Mouse (Mus musculus) T-helper 2 cell (primary cell): ENCODE measurements around the gene Inpp5e.

Experiments used
- in situ Hi-C: fragments of 300-600 bp; cut with MboI, MseI; formaldehyde crosslinking; loops from one replicate; pipeline ENCODE4 v1.15.1; 2025; ENCODE audit warnings: high pct_unique_total_duplicates

Inpp5e gene

GRCm38 (mm10) chr2:26364738-26365465 is 44.1 kb downstream of the Inpp5e start:
- in situ Hi-C loops: no loop called here

- in situ Hi-C loops: no loop called here
These were observed 45.5 kb downstream of the Inpp5e start for GRCm38 (mm10) chr2:26363481-26363880.

- in situ Hi-C loops: no loop called here
These were observed 46.0 kb downstream of the Inpp5e start for GRCm38 (mm10) chr2:26362991-26363390.

- in situ Hi-C loops: no loop called here
These were observed 48.2 kb downstream of the Inpp5e start, which contains the start of gene Card9 for GRCm38 (mm10) chr2:26360772-26361171. Card9 (minus strand) TSS chr2:26360918.

GRCm38 (mm10) chr2:26359983-26360382 is 49.0 kb downstream of the Inpp5e start:
- in situ Hi-C loops: no loop called here

- in situ Hi-C loops: no loop called here
These were observed 50.2 kb downstream of the Inpp5e start for GRCm38 (mm10) chr2:26358667-26359320.

GRCm38 (mm10) chr2:26357484-26357883 is 51.5 kb downstream of the Inpp5e start:
- in situ Hi-C loops: no loop called here

GRCm38 (mm10) chr2:26356678-26357077 is 52.3 kb downstream of the Inpp5e start:
- in situ Hi-C loops: no loop called here

- in situ Hi-C loops: no loop called here
These were observed 52.8 kb downstream of the Inpp5e start for GRCm38 (mm10) chr2:26356231-26356630.

GRCm38 (mm10) chr2:26354401-26354800 is 54.6 kb downstream of the Inpp5e start:
- in situ Hi-C loops: no loop called here

- in situ Hi-C loops: no loop called here
These were observed 55.7 kb downstream of the Inpp5e start for GRCm38 (mm10) chr2:26353066-26353980.

- in situ Hi-C loops: no loop called here
These were observed 56.6 kb downstream of the Inpp5e start for GRCm38 (mm10) chr2:26352291-26352910.

GRCm38 (mm10) chr2:26351358-26352290 is 57.4 kb downstream of the Inpp5e start, which contains the start of gene Dnlz:
Dnlz (minus strand) TSS chr2:26352110.
- in situ Hi-C loops: no loop called here

- in situ Hi-C loops: no loop called here
These were observed 60.8 kb downstream of the Inpp5e start for GRCm38 (mm10) chr2:26348241-26348640.
